Mouse (Mus musculus): ENCODE measurements around the gene Krtcap3.
"Not testable (repeated sequence)": the region's sequence is repeated elsewhere in the genome, so short reads cannot be mapped to it uniquely, and the experiment has no call there.

Gene Krtcap3

GRCm38 (mm10) chr5:31251541-31252101 is at the start of gene Krtcap3:
TSS of gene Krtcap3 (plus strand) at chr5:31251691.
- peak; percentile 76 for DNase-seq

DNA sequence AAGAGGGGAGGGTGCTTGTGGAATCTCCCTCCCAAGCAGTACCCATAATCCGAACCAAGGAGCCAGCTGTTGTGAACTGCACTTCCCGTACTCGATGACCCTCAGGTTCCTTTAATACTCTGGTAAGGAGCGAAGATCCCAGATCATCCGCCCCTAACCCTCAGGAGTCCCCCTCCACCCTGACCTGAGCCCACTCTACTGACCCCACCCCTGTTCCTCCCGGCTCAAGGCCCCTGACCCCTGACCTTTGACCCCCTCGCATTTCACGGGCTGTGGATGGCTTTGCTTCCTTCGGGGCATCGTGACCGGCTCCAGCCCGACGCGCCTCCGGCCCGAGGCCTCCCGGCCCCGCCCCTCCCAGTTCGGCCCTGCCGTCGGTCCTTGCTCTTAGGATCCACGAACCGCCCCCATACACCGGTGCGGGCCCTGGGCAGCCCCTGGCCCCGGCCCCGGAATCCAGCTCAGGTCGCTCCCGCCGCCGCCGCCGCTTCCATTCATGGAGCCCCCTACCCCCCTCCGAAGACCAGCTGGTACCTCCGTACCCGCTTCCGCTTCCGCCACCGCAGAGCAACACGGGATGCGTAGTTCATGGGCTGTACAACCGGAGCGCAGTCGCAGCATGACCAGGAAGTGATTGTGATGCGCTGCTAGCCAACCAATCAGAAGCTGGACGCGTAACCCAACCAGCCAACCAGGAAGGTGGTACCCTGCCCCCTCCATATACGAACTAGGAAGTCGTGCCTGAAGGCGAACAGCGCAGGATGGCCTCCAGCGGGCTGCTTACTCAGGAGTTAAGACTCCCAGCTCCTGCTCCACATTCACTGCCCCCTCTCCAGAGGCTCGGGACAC is 49.5 kb upstream of the Krtcap3 start, which contains the start of gene Zfp513:
Gene Zfp513 (minus strand): TSS at position 562 of the 849 bp plus-strand sequence.
- peak; percentile 99 for DNase-seq

DNA sequence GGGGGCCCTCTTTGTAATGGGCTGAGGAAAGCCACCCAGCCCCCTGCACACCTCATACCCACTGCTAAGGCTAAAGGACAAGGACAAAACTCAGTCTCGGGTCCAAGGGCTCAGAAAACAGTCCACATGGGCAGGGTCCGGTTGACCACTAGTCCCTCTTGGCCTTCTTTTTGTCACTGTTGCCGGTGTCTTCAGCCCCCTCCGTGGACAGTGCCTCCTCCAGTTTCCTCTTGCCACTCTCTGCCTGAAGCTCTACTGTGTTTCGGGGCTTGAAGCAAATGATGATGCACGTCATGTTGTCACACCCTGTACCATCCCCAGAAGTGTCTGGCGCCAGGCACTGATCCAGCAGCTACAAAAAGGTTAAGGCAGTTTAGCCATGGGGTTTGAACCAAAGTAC is 48.6 kb upstream of the Krtcap3 start:
- DNase-seq: no peak

DNA sequence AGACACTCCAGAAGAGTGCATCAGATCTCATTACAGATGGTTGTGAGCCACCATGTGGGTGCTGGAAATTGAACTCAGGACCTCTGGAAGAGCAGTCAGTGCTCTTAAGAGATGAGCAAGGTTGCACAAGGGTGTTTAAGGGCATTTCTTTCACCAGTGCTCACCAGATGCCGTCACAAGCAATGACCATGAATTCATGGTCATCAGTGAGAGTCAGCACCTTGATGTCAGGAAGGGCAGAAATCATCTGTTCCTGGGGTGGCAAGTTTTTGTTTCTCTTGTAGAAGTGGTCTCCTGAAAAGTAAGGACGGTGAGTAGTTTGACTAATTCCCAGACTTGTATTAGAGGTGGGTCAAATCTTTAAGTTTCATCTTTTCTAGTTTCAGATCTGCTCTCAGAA is 47.6 kb upstream of the Krtcap3 start:
- no peak for DNase-seq

DNA sequence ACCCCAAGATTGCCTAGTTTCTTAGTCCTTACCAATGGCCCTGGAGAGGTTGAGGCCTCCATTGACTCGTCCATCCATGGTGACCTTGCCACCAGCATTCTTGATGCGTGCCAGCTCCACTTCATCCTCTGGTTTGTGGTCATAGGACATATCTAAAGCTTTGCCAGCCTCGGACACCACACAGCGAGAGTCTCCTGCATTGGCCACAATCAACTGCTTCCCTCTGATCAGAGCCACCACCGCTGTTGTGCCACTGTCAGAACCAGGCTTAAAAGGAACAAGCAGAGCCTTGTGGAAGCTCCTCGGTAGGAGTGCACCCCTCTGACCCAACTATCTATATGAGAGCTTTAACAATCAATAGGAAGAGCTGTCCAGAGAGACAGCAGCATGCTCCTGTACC is 47.1 kb upstream of the Krtcap3 start:
- DNase-seq: no peak

GRCm38 (mm10) chr5:31216554-31216953 is 34.9 kb upstream of the Krtcap3 start:
- DNase-seq: not testable (repeated sequence)

DNA sequence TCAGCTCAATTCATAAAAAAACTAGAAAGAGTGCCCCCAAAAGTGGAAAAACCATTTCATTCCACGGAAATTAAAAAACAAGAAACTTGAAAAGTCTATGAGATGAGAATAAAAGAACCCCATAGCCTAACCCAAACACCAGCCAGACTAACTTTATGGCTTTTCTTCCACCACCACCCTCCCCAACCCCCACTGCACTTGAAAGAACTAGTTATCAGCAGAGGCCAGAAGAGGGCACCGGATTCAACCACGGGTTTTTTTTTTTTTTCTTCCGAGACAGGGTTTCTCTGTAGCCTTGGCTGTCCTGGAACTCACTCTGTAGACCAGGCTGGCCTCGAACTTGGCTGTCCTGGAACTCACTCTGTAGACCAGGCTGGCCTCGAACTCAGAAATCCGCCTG is 33.2 kb upstream of the Krtcap3 start:
- DNase-seq: peak; percentile 40

DNA sequence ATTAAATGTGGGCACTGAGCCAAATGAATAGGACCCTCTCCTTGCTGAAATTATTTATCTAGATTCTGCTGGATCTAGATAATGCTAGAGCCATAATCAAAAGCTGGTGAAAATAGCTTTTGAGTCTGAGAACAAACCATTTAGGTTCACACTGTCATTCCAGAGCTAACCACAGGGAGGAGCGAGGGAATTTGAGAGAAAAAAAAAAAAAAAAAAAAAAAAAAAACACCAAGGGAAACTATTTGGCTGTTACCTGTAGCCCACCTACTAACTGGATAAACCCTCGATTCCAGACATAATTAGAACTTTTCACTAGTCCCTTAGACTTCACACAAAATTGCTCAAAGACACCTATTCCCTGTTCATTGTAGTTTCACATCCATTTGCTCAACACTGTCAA is 32.4 kb upstream of the Krtcap3 start:
- DNase-seq: peak; percentile 35

GRCm38 (mm10) chr5:31219474-31219873 is 32.0 kb upstream of the Krtcap3 start:
- no peak for DNase-seq

GRCm38 (mm10) chr5:31219911-31220447 is 31.5 kb upstream of the Krtcap3 start:
- peak; percentile 32 for DNase-seq

- peak; percentile 97 for DNase-seq
Observed at GRCm38 (mm10) chr5:31220448-31221303, 30.8 kb upstream of the Krtcap3 start, which contains the start of gene Ppm1g. TSS of gene Ppm1g (minus strand) at chr5:31220687.

- peak; percentile 71 for DNase-seq
Observed at GRCm38 (mm10) chr5:31221304-31221945, 30.1 kb upstream of the Krtcap3 start.

DNA sequence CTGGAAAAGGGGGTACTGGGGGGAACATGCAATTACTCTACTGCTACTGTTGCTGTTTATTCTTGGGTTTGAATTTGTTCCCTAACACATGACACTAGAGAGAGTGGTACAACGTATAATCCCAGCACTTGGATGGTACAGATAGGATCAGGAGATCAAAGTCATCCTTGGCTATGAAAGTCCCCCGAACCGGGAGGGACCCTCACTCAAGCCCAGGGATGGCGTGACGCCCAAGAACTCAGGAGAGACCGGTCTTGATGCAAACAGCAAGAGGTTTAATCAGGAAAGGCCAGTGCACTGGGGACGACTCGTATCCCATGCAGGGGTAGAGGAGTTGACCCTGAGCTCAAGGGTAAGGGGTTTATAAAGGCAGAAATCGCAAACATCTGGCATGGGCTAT is 28.8 kb upstream of the Krtcap3 start:
- DNase-seq: no peak

- no peak for DNase-seq
Observed at GRCm38 (mm10) chr5:31226641-31227040, 24.9 kb upstream of the Krtcap3 start.

DNA sequence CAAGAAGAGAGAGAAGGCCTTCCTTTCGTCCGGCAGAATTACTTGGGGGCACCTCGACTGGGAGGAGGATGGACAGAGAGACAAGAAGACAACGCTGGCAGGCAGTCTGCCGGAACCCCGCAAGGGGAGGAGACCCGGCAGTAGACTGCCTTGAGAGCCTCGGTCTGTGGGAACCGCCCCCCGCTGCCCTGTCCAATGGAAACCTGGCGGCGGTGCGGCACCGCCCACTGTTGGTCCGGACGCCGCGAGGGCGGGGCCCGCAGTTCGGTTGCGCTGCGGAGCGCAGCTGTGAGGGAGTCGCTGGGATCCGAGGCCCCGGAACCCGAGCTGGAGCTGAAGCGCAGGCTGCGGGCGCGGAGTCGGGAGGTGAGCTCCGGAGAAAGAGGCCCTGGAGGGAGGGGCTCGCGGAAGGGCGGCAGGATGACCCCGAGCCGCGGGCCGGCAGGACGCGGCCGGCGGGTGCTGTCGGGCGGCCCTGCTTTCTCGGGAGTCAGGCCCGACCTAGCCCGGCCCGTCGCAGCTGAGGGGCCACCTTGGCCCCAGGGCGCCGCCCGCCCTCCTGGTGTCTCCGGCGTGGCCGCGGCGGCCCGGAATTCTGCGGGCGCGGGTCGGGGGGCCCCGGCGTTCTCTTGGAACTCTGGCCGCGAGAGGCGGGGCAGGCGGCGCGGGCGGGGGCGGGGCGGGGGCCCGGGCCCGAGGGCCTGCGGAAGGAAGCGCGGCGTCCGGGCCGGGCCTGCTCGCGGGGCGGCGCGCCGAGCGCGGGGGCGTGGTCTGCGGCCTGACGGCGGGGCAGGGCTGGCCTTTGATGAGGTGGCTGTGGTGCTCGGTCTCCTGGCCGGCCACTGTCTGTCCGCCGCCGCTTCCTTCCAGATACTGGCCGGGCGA is 10.6 kb upstream of the Krtcap3 start, which contains the start of the genes Nrbp1 and Gm9970:
Gene Nrbp1 (plus strand): TSS at position 228 of the 885 bp plus-strand sequence.
Gene Gm9970 (minus strand): TSS at position 596 of the 885 bp plus-strand sequence.
- peak; percentile 98 for DNase-seq

GRCm38 (mm10) chr5:31241522-31242034 is 9.9 kb upstream of the Krtcap3 start:
- no peak for DNase-seq

GRCm38 (mm10) chr5:31242191-31242590 is 9.3 kb upstream of the Krtcap3 start:
- DNase-seq: no peak

DNA sequence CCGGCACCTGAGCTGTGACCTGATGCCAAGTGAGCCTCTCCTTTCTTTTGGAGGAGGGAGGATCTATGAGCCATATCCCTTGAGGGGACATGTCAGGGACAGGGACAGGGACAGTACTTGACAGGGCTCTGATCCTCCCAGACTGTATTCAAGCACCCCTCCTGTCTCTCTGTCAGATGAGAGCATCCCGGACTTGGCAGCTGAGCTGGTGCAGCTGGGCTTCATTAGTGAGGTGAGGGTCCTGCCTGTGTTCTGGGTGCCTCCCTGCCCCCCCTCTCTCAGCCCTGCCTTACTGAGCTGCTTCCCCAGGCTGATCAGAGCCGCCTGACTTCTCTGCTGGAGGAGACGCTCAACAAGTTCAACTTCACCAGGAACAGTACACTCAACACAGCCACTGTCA is 775 bp upstream of the Krtcap3 start:
- no peak for DNase-seq

DNA sequence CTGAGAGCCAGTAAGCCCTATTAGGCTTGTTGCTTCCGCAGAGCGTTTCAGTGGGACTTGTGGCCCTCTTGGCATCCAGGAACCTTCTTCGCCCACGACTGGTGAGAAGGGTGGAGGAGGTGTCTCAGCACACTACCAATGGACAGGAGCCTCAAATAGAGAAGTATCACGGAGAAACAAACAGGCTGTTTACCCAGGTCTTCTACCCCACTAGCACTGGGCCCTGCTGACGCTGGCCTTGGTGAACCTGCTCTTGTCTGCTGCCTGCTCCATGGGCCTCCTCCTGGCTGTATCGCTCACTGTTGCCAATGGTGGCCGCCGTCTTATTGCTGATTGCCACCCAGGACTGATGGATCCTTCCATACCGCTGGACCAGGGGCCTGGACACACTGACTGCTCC is 660 bp downstream of the Krtcap3 start:
- DNase-seq: no peak

DNA sequence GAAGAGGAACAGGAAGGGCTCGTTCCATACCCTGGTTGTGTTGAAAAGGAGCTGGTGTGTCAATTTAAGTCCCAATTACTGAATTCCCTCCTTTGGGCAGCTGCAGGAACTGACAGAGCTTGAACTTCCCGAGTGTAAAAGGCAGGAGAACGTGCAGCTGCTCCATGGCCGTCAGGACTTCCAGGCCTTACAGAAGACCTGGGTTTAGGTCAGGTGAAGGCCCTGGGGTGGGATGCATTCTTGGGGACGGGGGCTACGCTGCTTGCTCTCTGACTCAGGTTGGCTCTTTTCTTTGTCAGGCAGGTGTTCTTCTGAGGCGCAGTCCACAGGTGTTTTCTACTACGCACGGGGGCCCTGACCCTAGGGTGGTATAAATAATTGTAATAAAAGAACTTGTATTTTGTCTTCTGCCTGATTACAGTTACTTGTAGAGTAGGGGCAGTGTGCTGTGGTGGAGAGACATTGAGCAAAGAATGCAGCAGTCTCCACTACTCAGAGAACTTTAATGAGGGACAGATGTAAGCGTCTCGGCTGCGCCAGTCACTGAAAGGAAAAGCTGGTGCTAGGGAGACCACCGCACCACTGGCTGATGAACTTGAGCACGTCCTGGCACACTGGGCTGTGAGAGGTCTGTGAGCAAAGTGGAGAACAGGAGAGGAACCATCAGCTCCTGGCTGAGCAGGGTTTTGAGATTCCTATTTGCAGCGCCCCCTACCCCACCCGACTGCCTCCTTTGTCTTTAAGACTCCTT is 1.5 kb downstream of the Krtcap3 start:
- DNase-seq: no peak

All from lung, postnatal 36 days (tissue).